ENCODE assay signal across 17 mouse cellular contexts in genomic region chr12:34142743-34143142, GRCm38 (mm10).
DNase-seq lines count a peak whose midpoint lies in the region; ATAC-seq and TF ChIP-seq lines count a peak whose summit lies in the region.
"Had no signal": no experiment of that assay in that cellular context is flagged by ENCODE, and none has a peak within 500 bp of the region (broad histone marks: within the 10 kb centered on the region; RNA-seq: fewer than 3 reads in every experiment).

No protein-coding gene starts in this region.

- no peak overlapping the region for H3K27ac ChIP-seq in CH12.LX (ENCODE audit: insufficient read depth, low read depth)
- H3K27ac ChIP-seq in midbrain, embryonic 11.5 days (ENCODE audit: low read depth, low read length): no peak overlapping the region
- no peak overlapping the region for H3K27ac ChIP-seq in kidney, embryonic 15.5 days
- H3K27ac ChIP-seq: embryonic facial prominence, embryonic 13.5 days; forebrain, embryonic 13.5 days; hindbrain, embryonic 15.5 days had no signal

- H3K9me3 ChIP-seq in CH12.LX (replicated peaks; ENCODE audit: low read length): no peaks in the 10 kb centered on the region
- H3K9me3 ChIP-seq in midbrain, embryonic 11.5 days (ENCODE audit: control insufficient read depth, low read length): no peaks in the 10 kb centered on the region
- no peaks in the 10 kb centered on the region for H3K9me3 ChIP-seq in kidney, embryonic 15.5 days (replicated peaks)
- H3K9me3 ChIP-seq: embryonic facial prominence, embryonic 13.5 days; forebrain, embryonic 13.5 days; heart, embryonic 12.5 days; hindbrain, embryonic 15.5 days had no signal

- in situ Hi-C loops in CH12.LX (cut with MboI; ENCODE audit: low pct_ligation_motif_present, low pct_unique_long_range_greater_than_20kb, low sequenced_read_pairs): no loop called here

- peak overlapping the region; percentile 44; the same call in 1 of the 2 replicates for H3K4me2 ChIP-seq in CH12.LX (ENCODE audit: insufficient read depth, low read depth, poor library complexity, severe bottlenecking)
- no peak overlapping the region for H3K4me2 ChIP-seq in midbrain, embryonic 11.5 days
- H3K4me2 ChIP-seq in kidney, embryonic 15.5 days: no peak overlapping the region
- H3K4me2 ChIP-seq: embryonic facial prominence, embryonic 13.5 days; forebrain, embryonic 13.5 days; heart, embryonic 12.5 days; hindbrain, embryonic 15.5 days had no signal

- H3K4me3 ChIP-seq in CH12.LX (replicated peaks in 1 of 3; ENCODE audit: low read depth in 2 of 3, low read length in 2 of 3, poor library complexity in 1 of 3): no peak overlapping the region
- no peak overlapping the region for H3K4me3 ChIP-seq in midbrain, embryonic 11.5 days (ENCODE audit: low read depth, low read length)
- H3K4me3 ChIP-seq in kidney, embryonic 15.5 days (replicated peaks): no peak overlapping the region
- H3K4me3 ChIP-seq: embryonic facial prominence, embryonic 13.5 days; forebrain, embryonic 13.5 days; heart, embryonic 12.5 days; hindbrain, embryonic 15.5 days had no signal

- TF ChIP-seq RAD21 in CH12.LX (IDR thresholded peaks at IDR 0.05; ENCODE audit: low read depth, low read length): no peak

- DNase-seq in A20 (ENCODE audit: low read depth, low spot score) (peak; percentile 82), CH12.LX (ENCODE audit: extremely low read depth) (peak; percentile 46)
- DNase-seq in layer of hippocampus, adult 9-10 months (ENCODE audit: low spot score): no peak
- no peak for DNase-seq in midbrain, embryonic 11.5 days (ENCODE audit: low spot score, missing footprints)
- DNase-seq: adrenal gland, postnatal 10 days; cerebellum, adult 11 months; cerebellum, postnatal 10 days; forebrain, postnatal 0 days; gastrocnemius, postnatal 14 days had no signal

- WGBS in midbrain, embryonic 11.5 days: 96% methylated on average over 2 of the region's 2 CpGs
- WGBS in kidney, embryonic 15.5 days: 91% methylated on average over 2 of the region's 2 CpGs

- no peaks in the 10 kb centered on the region for H3K79me2 ChIP-seq in CH12.LX (replicated peaks; ENCODE audit: control insufficient read depth, extremely low read depth, insufficient read depth, poor library complexity, severe bottlenecking)

- no peak for TF ChIP-seq CTCF in CH12.LX (conservative IDR thresholded peaks at IDR 0.05 in 1 of 2, IDR thresholded peaks at IDR 0.05 in 1 of 2; ENCODE audit: low read depth in 2 of 2, low read length in 2 of 2)

- H3K27me3 ChIP-seq in CH12.LX (replicated peaks): no peaks in the 10 kb centered on the region
- H3K27me3 ChIP-seq in midbrain, embryonic 11.5 days (ENCODE audit: control insufficient read depth, insufficient read depth, low read length): no peaks in the 10 kb centered on the region
- no peaks in the 10 kb centered on the region for H3K27me3 ChIP-seq in kidney, embryonic 15.5 days
- H3K27me3 ChIP-seq: embryonic facial prominence, embryonic 13.5 days; forebrain, embryonic 13.5 days; heart, embryonic 12.5 days; hindbrain, embryonic 15.5 days had no signal

- dilution Hi-C loops in CH12.LX (cut with MboI; ENCODE audit: extremely low pct_ligation_motif_present, extremely low pct_unique_long_range_greater_than_20kb, low sequenced_read_pairs): no loop called here

- H3K36me3 ChIP-seq in CH12.LX (replicated peaks in 1 of 2; ENCODE audit: control insufficient read depth in 1 of 2, insufficient read depth in 1 of 2, low read length in 1 of 2): no peaks in the 10 kb centered on the region
- H3K36me3 ChIP-seq in midbrain, embryonic 11.5 days (ENCODE audit: control insufficient read depth, insufficient read depth, low read length): no peaks in the 10 kb centered on the region
- H3K36me3 ChIP-seq in kidney, embryonic 15.5 days: no peaks in the 10 kb centered on the region
- H3K36me3 ChIP-seq: embryonic facial prominence, embryonic 13.5 days; heart, embryonic 12.5 days; hindbrain, embryonic 15.5 days had no signal

- peaks cover 0 to 6% of the 10 kb centered on the region in 2 experiments; a peak in 2 of 4 replicates for H3K4me1 ChIP-seq in CH12.LX (ENCODE audit: control insufficient read depth in 1 of 2, insufficient read depth in 2 of 2)
- no peaks in the 10 kb centered on the region for H3K4me1 ChIP-seq in midbrain, embryonic 11.5 days (ENCODE audit: control insufficient read depth, insufficient read depth, low read length)
- H3K4me1 ChIP-seq in kidney, embryonic 15.5 days: no peaks in the 10 kb centered on the region
- H3K4me1 ChIP-seq: forebrain, embryonic 13.5 days; heart, embryonic 12.5 days; hindbrain, embryonic 15.5 days had no signal

- TF ChIP-seq POLR2A in CH12.LX (IDR thresholded peaks at IDR 0.05; ENCODE audit: low read depth, low read length): no peak

- TF ChIP-seq EP300 in CH12.LX (IDR thresholded peaks at IDR 0.05; ENCODE audit: low read length): peak; percentile 76

- peak; percentile 97 for ATAC-seq in megakaryocyte, adult 5-6 weeks (ENCODE audit: poor library complexity, severe bottlenecking)
- ATAC-seq in neutrophil, adult 5-6 weeks (ENCODE audit: extremely low read depth, insufficient number of reproducible peaks, low FRiP score, poor library complexity, severe bottlenecking): peak; percentile 55; the same call in 1 of the 2 replicates
- ATAC-seq in midbrain, embryonic 11.5 days (ENCODE audit: low FRiP score): no peak
- ATAC-seq in kidney, embryonic 15.5 days (replicated peaks; ENCODE audit: low FRiP score): no peak
- ATAC-seq: forebrain, embryonic 13.5 days; forebrain, postnatal 0 days; intestine, embryonic 16.5 days had no signal

- no peak overlapping the region for H3K9ac ChIP-seq in CH12.LX (ENCODE audit: insufficient read depth, low read depth)
- no peak overlapping the region for H3K9ac ChIP-seq in midbrain, embryonic 11.5 days (ENCODE audit: low read length)
- no peak overlapping the region for H3K9ac ChIP-seq in kidney, embryonic 15.5 days
- H3K9ac ChIP-seq: embryonic facial prominence, embryonic 13.5 days; forebrain, embryonic 13.5 days; forebrain, postnatal 0 days; heart, embryonic 12.5 days; hindbrain, embryonic 15.5 days had no signal

TF ChIP-seq in CH12.LX, 34 proteins besides CTCF, POLR2A, EP300 and RAD21:
- TF ChIP-seq CHD2 (IDR thresholded peaks at IDR 0.05; ENCODE audit: low read length) (no peak), IRF4 (IDR thresholded peaks at IDR 0.05; ENCODE audit: low read depth, low read length) (peak; percentile 84), SMC3 (IDR thresholded peaks at IDR 0.05; ENCODE audit: low read depth, low read length) (no peak), ZNF384 (IDR thresholded peaks at IDR 0.05; ENCODE audit: low read depth, low read length) (peak; percentile 56; the same call in 1 of the 2 replicates)

Comparison
In these comparisons a context has a peak if more than half of its experiments do, and no peak if none do; other contexts are left out.
1. DNase-seq: peak in A20 (single experiment) and CH12.LX (single experiment); none in layer of hippocampus, adult 9-10 months (single experiment) and midbrain, embryonic 11.5 days (single experiment).
2. ATAC-seq: peak in megakaryocyte, adult 5-6 weeks (single experiment) and neutrophil, adult 5-6 weeks (single experiment); none in midbrain, embryonic 11.5 days (single experiment) and kidney, embryonic 15.5 days (single experiment).